ENCODE assay signal across 8 mouse cellular contexts in the genomic region with DNA sequence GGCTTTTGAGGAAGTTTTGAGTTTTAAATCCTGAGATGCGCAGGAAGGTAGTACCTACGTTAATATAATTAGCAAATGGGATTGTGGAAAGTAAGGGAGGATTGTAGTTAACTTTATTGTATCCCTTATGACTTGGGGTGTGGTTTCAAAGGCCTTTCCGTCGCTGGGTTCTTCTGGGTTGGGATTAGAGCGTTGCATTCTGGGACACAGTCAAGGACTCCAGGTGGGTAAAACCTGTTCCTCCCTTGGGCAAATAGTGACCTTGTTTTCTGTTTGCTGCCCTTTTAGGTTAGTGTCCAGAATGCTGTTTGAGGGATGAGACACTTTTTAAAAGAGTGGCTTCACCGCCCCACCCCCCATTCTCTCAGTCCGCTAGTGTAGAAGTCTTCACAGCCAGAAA. TPM values are rescaled to one million over a fixed set of nuclear protein-coding genes. Genes with fewer than 3 reads are reported as not detected.
DNase-seq lines count a peak whose midpoint lies in the region; ATAC-seq and TF ChIP-seq lines count a peak whose summit lies in the region.

No protein-coding gene starts in this region.

- H3K4me1 ChIP-seq in thymus, adult 2 months (replicated peaks; ENCODE audit: control insufficient read depth, insufficient read depth, low read length) = peaks cover 9% of the 10 kb centered on the region; the same call in 1 of the 2 replicates
- peaks cover 17% of the 10 kb centered on the region; the same call in 1 of the 2 replicates for H3K4me1 ChIP-seq in embryonic facial prominence, embryonic 14.5 days (ENCODE audit: control insufficient read depth, insufficient read depth, low read length)
- H3K4me1 ChIP-seq in midbrain, embryonic 10.5 days = peaks cover 43% of the 10 kb centered on the region

- no peak for TF ChIP-seq POLR2A in thymus, adult 2 months (IDR thresholded peaks at IDR 0.05; ENCODE audit: control insufficient read depth, extremely low read depth, insufficient read depth, low read length, poor library complexity)

- no peaks in the 10 kb centered on the region for H3K27me3 ChIP-seq in thymus, adult 2 months (ENCODE audit: control insufficient read depth, insufficient read depth, low read length)
- H3K27me3 ChIP-seq in embryonic facial prominence, embryonic 14.5 days (replicated peaks; ENCODE audit: control insufficient read depth, insufficient read depth, low read length) = no peaks in the 10 kb centered on the region
- H3K27me3 ChIP-seq in midbrain, embryonic 10.5 days (ENCODE audit: low read depth, poor library complexity, severe bottlenecking) = no peaks in the 10 kb centered on the region

- WGBS in thymus, adult 2 months = 1% methylated on average over 7 of the region's 7 CpGs
- 0% methylated on average over 7 of the region's 7 CpGs for WGBS in embryonic facial prominence, embryonic 14.5 days
- WGBS in midbrain, embryonic 10.5 days = under 1% methylated on average over 7 of the region's 7 CpGs

- peak overlapping the region; percentile 62 for H3K4me2 ChIP-seq in embryonic facial prominence, embryonic 14.5 days (ENCODE audit: low read depth, low read length)

- peak; percentile 12 for DNase-seq in thymus, adult 2 months
- DNase-seq in thymus, postnatal 10 days (ENCODE audit: low spot score in 2 of 2) = no peak
- peak; percentile 51 for DNase-seq in embryonic facial prominence, embryonic 14.5 days (ENCODE audit: low spot score)
- DNase-seq in kidney, adult 18-20 months = peak; percentile 40
- DNase-seq in midbrain, embryonic 10.5 days (ENCODE audit: low spot score) = peak; percentile 17
- no peak for DNase-seq in right cerebral cortex, postnatal 25 days
- DNase-seq in right cerebral cortex, postnatal 4 days = no peak
- DNase-seq in layer of hippocampus, adult 9-10 months (ENCODE audit: low spot score) = no peak

- H3K36me3 ChIP-seq in thymus, adult 2 months (ENCODE audit: control insufficient read depth, insufficient read depth, low read length) = no peaks in the 10 kb centered on the region
- H3K36me3 ChIP-seq in embryonic facial prominence, embryonic 14.5 days (ENCODE audit: control insufficient read depth, insufficient read depth, low read length) = peaks cover 3% of the 10 kb centered on the region; the same call in 1 of the 2 replicates
- peaks cover 12% of the 10 kb centered on the region for H3K36me3 ChIP-seq in midbrain, embryonic 10.5 days

- no peak for ATAC-seq in embryonic facial prominence, embryonic 14.5 days (ENCODE audit: low read depth)

- peak overlapping the region; percentile 89 for H3K4me3 ChIP-seq in thymus, adult 2 months (ENCODE audit: control insufficient read depth, insufficient read depth, low read length)
- peak overlapping the region; percentile 78 for H3K4me3 ChIP-seq in embryonic facial prominence, embryonic 14.5 days (ENCODE audit: low read depth, low read length)
- H3K4me3 ChIP-seq in midbrain, embryonic 10.5 days = peak overlapping the region; percentile 88

- H3K9me3 ChIP-seq in embryonic facial prominence, embryonic 14.5 days (ENCODE audit: control insufficient read depth, low read length) = no peaks in the 10 kb centered on the region
- no peaks in the 10 kb centered on the region for H3K9me3 ChIP-seq in midbrain, embryonic 10.5 days (replicated peaks)

- H3K27ac ChIP-seq in thymus, adult 2 months (ENCODE audit: control insufficient read depth, insufficient read depth, low read length) = no peak overlapping the region
- peak overlapping the region; percentile 74 for H3K27ac ChIP-seq in embryonic facial prominence, embryonic 14.5 days (replicated peaks; ENCODE audit: low read depth, low read length)
- peak overlapping the region; percentile 98 for H3K27ac ChIP-seq in midbrain, embryonic 10.5 days (replicated peaks)

- TF ChIP-seq CTCF in thymus, adult 2 months (IDR thresholded peaks at IDR 0.05; ENCODE audit: borderline replicate concordance, control insufficient read depth, extremely low read depth, insufficient read depth, low read length, poor library complexity) = no peak

- H3K9ac ChIP-seq in embryonic facial prominence, embryonic 14.5 days (ENCODE audit: low read depth, low read length) = peak overlapping the region; percentile 89

RNA-seq across cellular contexts. Expression of gene Cks2, which starts 0.8 kb away (rescaled TPM):
- 85.3 and 86.2 TPM in 2 replicates for polyA plus RNA-seq in thymus, adult 2 months (2012; rRNA removed)
- 283 and 285 TPM in 2 replicates for polyA plus RNA-seq in embryonic facial prominence, embryonic 14.5 days (2014; fragmentation: Nextera tagmentation; extraction: Ambion mirVana)
- 362 and 427 TPM in 2 replicates for polyA plus RNA-seq in midbrain, embryonic 10.5 days (2016; fragmentation: Nextera tagmentation; extraction: Ambion mirVana)

RNA-seq across cellular contexts. Expression of gene Secisbp2, which starts 5.6 kb away (rescaled TPM):
- polyA plus RNA-seq in thymus, adult 2 months (2012; rRNA removed) = 50.1 and 50.8 TPM in 2 replicates
- 30.8 and 31.4 TPM in 2 replicates for polyA plus RNA-seq in embryonic facial prominence, embryonic 14.5 days (2014; fragmentation: Nextera tagmentation; extraction: Ambion mirVana)
- polyA plus RNA-seq in midbrain, embryonic 10.5 days (2016; fragmentation: Nextera tagmentation; extraction: Ambion mirVana) = 32.0 and 35.8 TPM in 2 replicates

Comparison
In these comparisons a context has a peak if more than half of its experiments do, and no peak if none do; other contexts are left out.
1. DNase-seq: peak in thymus, adult 2 months (single experiment), embryonic facial prominence, embryonic 14.5 days (single experiment), kidney, adult 18-20 months (single experiment) and midbrain, embryonic 10.5 days (single experiment); none in thymus, postnatal 10 days (0 of 2), right cerebral cortex, postnatal 25 days (single experiment), right cerebral cortex, postnatal 4 days (single experiment) and layer of hippocampus, adult 9-10 months (single experiment).
2. Peak in every context shown above with its lines, with median percentiles within 50 percentile points of each other: H3K4me3 ChIP-seq.